Mouse (Mus musculus): Measurements from ENCODE around the gene Cdyl. TPM values are rescaled to one million over a fixed set of nuclear protein-coding genes. Genes with fewer than 3 reads are reported as not detected.
A peak's percentile ranks its signal among the peaks of the same experiment; 100 is the strongest.

The Cdyl gene
- polyA plus RNA-seq, 1 experiment from 2014 or later: 12.0 TPM

- no peak for ATAC-seq (ENCODE audit: low FRiP score)
- Histone ChIP-seq H3K36me3 (ENCODE audit: control insufficient read depth, insufficient read depth, low read length) (no peaks in the 10 kb centered on the region), H3K4me1 (replicated peaks; ENCODE audit: control insufficient read depth, insufficient read depth, low read length) (peaks cover 4% of the 10 kb centered on the region; the same call in 1 of the 2 replicates), H3K9me3 (ENCODE audit: control insufficient read depth, low read length) (peaks cover 3% of the 10 kb centered on the region; the same call in 1 of the 2 replicates), H3K27ac (ENCODE audit: low read depth, low read length) (no peak overlapping the region), H3K27me3 (ENCODE audit: control insufficient read depth, insufficient read depth, low read length) (peaks cover 21% of the 10 kb centered on the region; the same call in 1 of the 2 replicates), H3K9ac (ENCODE audit: low read depth, low read length) (peak overlapping the region; percentile 94; the same call in 1 of the 2 replicates), H3K4me2 (replicated peaks; ENCODE audit: low read depth, low read length) (peak overlapping the region; percentile 61), H3K4me3 (ENCODE audit: low read depth, low read length) (peak overlapping the region; percentile 96)
- no peak for DNase-seq (ENCODE audit: low spot score)
- WGBS: 47% methylated on average over 4 of the region's 4 CpGs
Observed at GRCm38 (mm10) chr13:35742696-35743095, 83.1 kb downstream of the Cdyl start.

DNA sequence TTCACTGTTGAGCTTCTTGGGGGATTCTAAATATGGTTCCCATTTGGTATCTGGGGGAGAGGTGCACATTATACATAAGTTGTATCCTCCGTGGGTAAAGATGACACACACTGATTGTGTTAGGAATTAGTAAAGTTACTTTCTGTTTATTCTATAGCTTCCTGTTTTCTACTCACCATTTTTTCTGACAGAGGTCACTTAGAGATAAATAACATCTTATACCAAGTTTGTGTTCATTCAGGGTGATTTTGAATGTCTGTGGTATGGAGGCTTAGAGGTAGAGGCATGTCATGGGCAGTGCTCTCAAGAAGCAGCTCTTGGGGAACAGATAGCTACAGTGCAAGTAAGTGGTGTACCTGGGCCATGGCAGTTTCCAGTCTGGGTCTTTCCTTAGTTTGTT lies 83.6 kb downstream of the Cdyl start:
- Histone ChIP-seq H3K27me3 (ENCODE audit: control insufficient read depth, insufficient read depth, low read length) (peaks cover 20% of the 10 kb centered on the region; the same call in 1 of the 2 replicates), H3K36me3 (ENCODE audit: control insufficient read depth, insufficient read depth, low read length) (no peaks in the 10 kb centered on the region), H3K4me1 (replicated peaks; ENCODE audit: control insufficient read depth, insufficient read depth, low read length) (peaks cover 4% of the 10 kb centered on the region; the same call in 1 of the 2 replicates), H3K27ac (ENCODE audit: low read depth, low read length) (no peak overlapping the region), H3K4me2 (replicated peaks; ENCODE audit: low read depth, low read length) (peak overlapping the region; percentile 61), H3K9me3 (ENCODE audit: control insufficient read depth, low read length) (peaks cover 3% of the 10 kb centered on the region; the same call in 1 of the 2 replicates), H3K4me3 (ENCODE audit: low read depth, low read length) (no peak overlapping the region), H3K9ac (ENCODE audit: low read depth, low read length) (no peak overlapping the region)
- WGBS: 70% methylated on average over 1 of the region's 1 CpGs
- ATAC-seq (ENCODE audit: low FRiP score): no peak
- no peak for DNase-seq (ENCODE audit: low spot score)

GRCm38 (mm10) chr13:35749194-35749593 lies 89.6 kb downstream of the Cdyl start:
- no peak overlapping the region for H3K4me3 ChIP-seq (ENCODE audit: low read depth, low read length)
- H3K9ac ChIP-seq (ENCODE audit: low read depth, low read length): no peak overlapping the region
- H3K9me3 ChIP-seq (ENCODE audit: control insufficient read depth, low read length): peaks cover 3% of the 10 kb centered on the region; the same call in 1 of the 2 replicates
- 93% methylated on average over 4 of the region's 4 CpGs for WGBS
- ATAC-seq (ENCODE audit: low FRiP score): no peak
- DNase-seq (ENCODE audit: low spot score): no peak
- no peaks in the 10 kb centered on the region for H3K36me3 ChIP-seq (ENCODE audit: control insufficient read depth, insufficient read depth, low read length)
- H3K4me1 ChIP-seq (replicated peaks; ENCODE audit: control insufficient read depth, insufficient read depth, low read length): no peaks in the 10 kb centered on the region
- H3K4me2 ChIP-seq (replicated peaks; ENCODE audit: low read depth, low read length): no peak overlapping the region
- no peak overlapping the region for H3K27ac ChIP-seq (ENCODE audit: low read depth, low read length)
- no peaks in the 10 kb centered on the region for H3K27me3 ChIP-seq (ENCODE audit: control insufficient read depth, insufficient read depth, low read length)

GRCm38 (mm10) chr13:35749680-35750079 lies 90.0 kb downstream of the Cdyl start:
- no peak overlapping the region for H3K4me2 ChIP-seq (replicated peaks; ENCODE audit: low read depth, low read length)
- no peak for DNase-seq (ENCODE audit: low spot score)
- WGBS: 89% methylated on average over 5 of the region's 5 CpGs
- H3K9ac ChIP-seq (ENCODE audit: low read depth, low read length): no peak overlapping the region
- H3K4me3 ChIP-seq (ENCODE audit: low read depth, low read length): no peak overlapping the region
- H3K27me3 ChIP-seq (ENCODE audit: control insufficient read depth, insufficient read depth, low read length): no peaks in the 10 kb centered on the region
- H3K9me3 ChIP-seq (ENCODE audit: control insufficient read depth, low read length): peaks cover 3% of the 10 kb centered on the region; the same call in 1 of the 2 replicates
- no peak for ATAC-seq (ENCODE audit: low FRiP score)
- H3K36me3 ChIP-seq (ENCODE audit: control insufficient read depth, insufficient read depth, low read length): no peaks in the 10 kb centered on the region
- no peak overlapping the region for H3K27ac ChIP-seq (ENCODE audit: low read depth, low read length)
- no peaks in the 10 kb centered on the region for H3K4me1 ChIP-seq (replicated peaks; ENCODE audit: control insufficient read depth, insufficient read depth, low read length)

GRCm38 (mm10) chr13:35752046-35752445 lies 92.4 kb downstream of the Cdyl start:
- Histone ChIP-seq H3K36me3 (ENCODE audit: control insufficient read depth, insufficient read depth, low read length) (no peaks in the 10 kb centered on the region), H3K9ac (ENCODE audit: low read depth, low read length) (no peak overlapping the region), H3K27ac (ENCODE audit: low read depth, low read length) (no peak overlapping the region), H3K4me2 (replicated peaks; ENCODE audit: low read depth, low read length) (no peak overlapping the region), H3K4me3 (ENCODE audit: low read depth, low read length) (no peak overlapping the region), H3K27me3 (ENCODE audit: control insufficient read depth, insufficient read depth, low read length) (no peaks in the 10 kb centered on the region), H3K9me3 (ENCODE audit: control insufficient read depth, low read length) (no peaks in the 10 kb centered on the region), H3K4me1 (replicated peaks; ENCODE audit: control insufficient read depth, insufficient read depth, low read length) (no peaks in the 10 kb centered on the region)
- DNase-seq (ENCODE audit: low spot score) (no peak), ATAC-seq (ENCODE audit: low FRiP score) (no peak)
- WGBS: 85% methylated on average over 7 of the region's 7 CpGs

DNA sequence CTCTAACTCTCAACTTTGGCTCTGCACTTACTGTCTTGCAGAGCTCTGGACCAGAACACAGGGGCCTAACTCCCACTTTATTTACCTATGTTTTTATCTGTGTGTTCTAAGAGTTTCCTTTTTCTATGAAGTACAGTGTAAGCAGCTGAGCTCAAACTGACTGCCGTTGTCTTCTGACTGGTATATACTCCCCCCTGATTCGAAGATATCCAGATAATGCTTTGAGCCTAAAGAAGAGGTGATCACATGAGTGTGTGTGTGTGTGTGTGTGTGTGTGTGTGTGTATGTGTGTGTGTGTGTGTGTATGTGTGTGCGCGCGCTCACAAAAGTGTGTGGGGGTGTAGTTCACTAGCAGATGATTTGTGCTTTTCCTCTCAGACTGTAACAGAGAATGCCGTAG lies 95.4 kb downstream of the Cdyl start:
- Histone ChIP-seq H3K27me3 (ENCODE audit: control insufficient read depth, insufficient read depth, low read length) (no peaks in the 10 kb centered on the region), H3K9ac (ENCODE audit: low read depth, low read length) (no peak overlapping the region), H3K36me3 (ENCODE audit: control insufficient read depth, insufficient read depth, low read length) (no peaks in the 10 kb centered on the region), H3K4me3 (ENCODE audit: low read depth, low read length) (no peak overlapping the region), H3K4me1 (replicated peaks; ENCODE audit: control insufficient read depth, insufficient read depth, low read length) (no peaks in the 10 kb centered on the region), H3K27ac (ENCODE audit: low read depth, low read length) (no peak overlapping the region), H3K4me2 (replicated peaks; ENCODE audit: low read depth, low read length) (no peak overlapping the region), H3K9me3 (ENCODE audit: control insufficient read depth, low read length) (no peaks in the 10 kb centered on the region)
- no peak for ATAC-seq (ENCODE audit: low FRiP score)
- 95% methylated on average over 6 of the region's 6 CpGs for WGBS
- DNase-seq (ENCODE audit: low spot score): no peak

DNA sequence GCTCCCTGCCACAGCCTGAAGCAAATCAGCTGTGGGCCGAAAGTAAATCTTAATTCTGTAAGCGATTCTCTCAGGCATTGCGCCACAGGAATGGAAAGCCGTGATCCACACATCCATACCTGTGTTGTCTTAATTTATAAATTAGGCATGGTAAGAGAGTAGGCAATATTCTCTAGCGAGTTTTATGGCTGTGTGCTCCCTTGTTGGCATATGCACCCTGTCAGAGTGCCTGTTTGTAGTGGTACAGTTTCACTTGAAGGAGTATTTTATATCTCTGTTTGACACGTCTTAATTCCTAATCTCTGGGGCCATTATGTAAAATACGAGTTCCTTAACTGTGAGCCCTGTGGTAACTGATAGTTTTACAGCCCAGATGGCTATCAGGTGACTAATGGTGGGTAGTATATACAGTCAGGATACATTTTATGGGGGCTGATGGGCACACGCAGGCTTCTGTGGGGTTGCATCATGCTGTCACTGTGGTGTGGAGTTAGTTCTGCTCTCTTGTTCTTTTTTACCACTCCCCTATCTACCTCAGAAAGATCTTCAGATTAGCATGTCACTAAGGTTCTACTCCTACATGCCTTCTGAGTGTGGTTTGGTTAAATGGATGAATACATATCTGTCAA lies 96.1 kb downstream of the Cdyl start:
- no peak for DNase-seq (ENCODE audit: low spot score)
- Histone ChIP-seq H3K9ac (ENCODE audit: low read depth, low read length) (no peak overlapping the region), H3K27ac (ENCODE audit: low read depth, low read length) (no peak overlapping the region), H3K4me3 (ENCODE audit: low read depth, low read length) (no peak overlapping the region), H3K9me3 (ENCODE audit: control insufficient read depth, low read length) (no peaks in the 10 kb centered on the region), H3K27me3 (ENCODE audit: control insufficient read depth, insufficient read depth, low read length) (no peaks in the 10 kb centered on the region), H3K4me1 (replicated peaks; ENCODE audit: control insufficient read depth, insufficient read depth, low read length) (no peaks in the 10 kb centered on the region), H3K4me2 (replicated peaks; ENCODE audit: low read depth, low read length) (no peak overlapping the region), H3K36me3 (ENCODE audit: control insufficient read depth, insufficient read depth, low read length) (no peaks in the 10 kb centered on the region)
- 88% methylated on average over 8 of the region's 8 CpGs for WGBS
- ATAC-seq (ENCODE audit: low FRiP score): no peak

- Histone ChIP-seq H3K4me3 (ENCODE audit: low read depth, low read length) (no peak overlapping the region), H3K27ac (ENCODE audit: low read depth, low read length) (no peak overlapping the region), H3K9me3 (ENCODE audit: control insufficient read depth, low read length) (no peaks in the 10 kb centered on the region), H3K4me2 (replicated peaks; ENCODE audit: low read depth, low read length) (no peak overlapping the region), H3K27me3 (ENCODE audit: control insufficient read depth, insufficient read depth, low read length) (no peaks in the 10 kb centered on the region), H3K36me3 (ENCODE audit: control insufficient read depth, insufficient read depth, low read length) (no peaks in the 10 kb centered on the region), H3K9ac (ENCODE audit: low read depth, low read length) (no peak overlapping the region), H3K4me1 (replicated peaks; ENCODE audit: control insufficient read depth, insufficient read depth, low read length) (no peaks in the 10 kb centered on the region)
- ATAC-seq (ENCODE audit: low FRiP score): no peak
- 88% methylated on average over 21 of the region's 21 CpGs for WGBS
- DNase-seq (ENCODE audit: low spot score): no peak
Observed at GRCm38 (mm10) chr13:35756393-35757338, 97.0 kb downstream of the Cdyl start.

Data from hindbrain, embryonic 11.5 days (tissue).